22 mouse cellular contexts compared by ENCODE assay signal in the genomic region with DNA sequence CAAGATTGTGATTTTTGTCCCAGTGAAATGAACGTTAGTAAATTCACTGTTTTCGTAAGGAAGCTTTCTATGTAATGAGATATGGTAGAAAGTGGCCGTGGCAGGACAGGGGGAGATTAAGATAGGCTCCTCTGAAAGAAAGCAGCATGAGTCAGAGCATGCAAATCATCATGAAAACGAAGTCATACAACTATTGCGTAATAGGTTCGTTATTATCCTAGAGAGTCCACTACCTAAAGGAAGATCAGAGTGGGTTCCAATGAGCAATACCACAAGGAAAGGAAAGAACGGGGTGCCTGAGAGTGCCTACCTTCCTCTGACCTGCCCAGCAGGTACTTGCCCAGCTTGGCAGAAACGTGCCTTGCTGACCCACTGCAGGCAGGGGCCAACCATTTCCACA. TPM values are rescaled to one million over a fixed set of nuclear protein-coding genes. Genes with fewer than 3 reads are reported as not detected.
"Had no signal": no experiment of that assay in that cellular context is flagged by ENCODE, and none has a peak within 500 bp of the region (broad histone marks: within the 10 kb centered on the region; RNA-seq: fewer than 3 reads in every experiment).

No protein-coding gene starts in this region.

- H3K27ac ChIP-seq: lung, embryonic 15.5 days; macrophage; midbrain, embryonic 15.5 days; neural tube, embryonic 15.5 days; stomach, embryonic 15.5 days; stomach, postnatal 0 days had no signal

- H3K4me3 ChIP-seq: lung, embryonic 15.5 days; megakaryocyte, embryonic 14.5 days; midbrain, embryonic 13.5 days; midbrain, embryonic 15.5 days; neural tube, embryonic 13.5 days; neural tube, embryonic 15.5 days; stomach, embryonic 15.5 days had no signal

- DNase-seq: liver, postnatal 0 days; lung, adult 2 months; lung, postnatal 14 days; lung, postnatal 36 days; retina, postnatal 1 day; right cerebral cortex, adult 18-20 months; right cerebral cortex, postnatal 25 days; right cerebral cortex, postnatal 4 days; thymus, adult 2 months; thymus, postnatal 25 days; thymus, postnatal 4 days had no signal

RNA-seq across cellular contexts. Expression of a gene that starts 26.2 kb away (rescaled TPM):
- total RNA-seq: megakaryocyte progenitor cell, adult 5-6 weeks; monocyte, adult 5-6 weeks had no signal
